Mouse (Mus musculus) heart, embryonic 12.5 days (tissue): Measurements from ENCODE around the gene Pdzd2. TPM values are rescaled to one million over a fixed set of nuclear protein-coding genes. Genes with fewer than 3 reads are reported as not detected.

ENCODE experiments used
- ATAC-seq: fragments of 200-750 bp; cut with Nextera tagmentation; 2 replicates; pipeline ENCODE4 v1.8.0; 2017; ENCODE audit warnings: moderate TSS enrichment, moderate library complexity; ENCODE audit not compliant: insufficient number of reproducible peaks, low FRiP score
- H3K27ac ChIP-seq: fragments of 300-500 bp; sonication (generic); 2 replicates; pipeline ENCODE4 v1.5.1; 2016; ENCODE audit warnings: mild to moderate bottlenecking, moderate library complexity; ENCODE audit not compliant: poor library complexity, severe bottlenecking
- H3K27me3 ChIP-seq: fragments of 300-500 bp; sonication (generic); replicated peaks from 2 replicates; pipeline ENCODE4 v1.6.1; 2016; ENCODE audit warnings: mild to moderate bottlenecking, moderate library complexity
- H3K36me3 ChIP-seq: fragments of 300-500 bp; sonication (generic); 2 replicates; pipeline ENCODE4 v1.6.1; 2016; ENCODE audit warnings: mild to moderate bottlenecking, moderate library complexity
- H3K4me1 ChIP-seq: fragments of 300-500 bp; sonication (generic); replicated peaks from 2 replicates; pipeline ENCODE4 v1.6.1; 2016; ENCODE audit warnings: mild to moderate bottlenecking
- H3K4me2 ChIP-seq: fragments of 300-500 bp; sonication (generic); 2 replicates; pipeline ENCODE4 v1.6.1; 2016; ENCODE audit warnings: mild to moderate bottlenecking, moderate library complexity
- H3K4me3 ChIP-seq: fragments of 300-500 bp; sonication (generic); 2 replicates; pipeline ENCODE4 v1.5.1; 2016; ENCODE audit warnings: mild to moderate bottlenecking
- H3K9ac ChIP-seq: fragments of 300-500 bp; sonication (generic); 2 replicates; pipeline ENCODE4 v1.6.1; 2016; ENCODE audit warnings: mild to moderate bottlenecking, moderate library complexity
- H3K9me3 ChIP-seq: fragments of 300-500 bp; sonication (generic); replicated peaks from 2 replicates; pipeline ENCODE4 v1.6.1; 2016; ENCODE audit warnings: mild to moderate bottlenecking, moderate library complexity
- WGBS: fragments of 180-500 bp; shearing (Covaris S2); methylation state at CpG from one replicate; pipeline ENCODE4 v1.1.7; 2016; 5-methylcytosine and 5-hydroxymethylcytosine counted together
- polyA plus RNA-seq: library from polyadenylated mRNA; unstranded; fragments of >200 nt; fragmentation: Nextera tagmentation; extraction: Ambion mirVana; gene quantifications from 2 replicates; pipeline ENCODE4 v1.2.1, GENCODE M21; 2016

The Pdzd2 gene
- polyA plus RNA-seq, 1 experiment from 2014 or later = 14.4 TPM

DNA sequence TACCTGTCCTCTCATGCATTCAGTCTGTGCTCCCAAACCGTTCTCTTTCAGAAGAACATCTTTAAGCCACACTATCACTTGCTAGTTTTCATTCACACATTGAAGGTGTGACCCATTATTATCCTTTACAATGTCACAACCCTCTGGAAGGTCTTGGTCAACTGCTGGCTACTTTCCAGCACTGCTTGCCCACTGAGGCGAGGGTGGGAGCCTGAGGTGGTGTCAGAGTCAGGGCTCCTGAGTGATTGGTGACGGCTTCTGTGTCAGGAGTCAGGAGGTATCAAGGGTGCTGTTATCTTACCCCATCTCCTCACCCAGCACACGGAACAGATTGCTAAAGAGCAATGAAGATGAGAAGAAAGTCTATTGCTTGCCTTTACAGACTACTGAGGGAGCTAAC, 267.1 kb downstream of the Pdzd2 start:
- Histone ChIP-seq H3K4me1 (no peaks in the 10 kb centered on the region), H3K27me3 (no peaks in the 10 kb centered on the region), H3K9ac (no peak overlapping the region), H3K4me2 (no peak overlapping the region), H3K4me3 (no peak overlapping the region), H3K27ac (no peak overlapping the region), H3K36me3 (no peaks in the 10 kb centered on the region), H3K9me3 (no peaks in the 10 kb centered on the region)
- ATAC-seq = no peak
- WGBS = 74% methylated on average over 4 of the region's 4 CpGs

DNA sequence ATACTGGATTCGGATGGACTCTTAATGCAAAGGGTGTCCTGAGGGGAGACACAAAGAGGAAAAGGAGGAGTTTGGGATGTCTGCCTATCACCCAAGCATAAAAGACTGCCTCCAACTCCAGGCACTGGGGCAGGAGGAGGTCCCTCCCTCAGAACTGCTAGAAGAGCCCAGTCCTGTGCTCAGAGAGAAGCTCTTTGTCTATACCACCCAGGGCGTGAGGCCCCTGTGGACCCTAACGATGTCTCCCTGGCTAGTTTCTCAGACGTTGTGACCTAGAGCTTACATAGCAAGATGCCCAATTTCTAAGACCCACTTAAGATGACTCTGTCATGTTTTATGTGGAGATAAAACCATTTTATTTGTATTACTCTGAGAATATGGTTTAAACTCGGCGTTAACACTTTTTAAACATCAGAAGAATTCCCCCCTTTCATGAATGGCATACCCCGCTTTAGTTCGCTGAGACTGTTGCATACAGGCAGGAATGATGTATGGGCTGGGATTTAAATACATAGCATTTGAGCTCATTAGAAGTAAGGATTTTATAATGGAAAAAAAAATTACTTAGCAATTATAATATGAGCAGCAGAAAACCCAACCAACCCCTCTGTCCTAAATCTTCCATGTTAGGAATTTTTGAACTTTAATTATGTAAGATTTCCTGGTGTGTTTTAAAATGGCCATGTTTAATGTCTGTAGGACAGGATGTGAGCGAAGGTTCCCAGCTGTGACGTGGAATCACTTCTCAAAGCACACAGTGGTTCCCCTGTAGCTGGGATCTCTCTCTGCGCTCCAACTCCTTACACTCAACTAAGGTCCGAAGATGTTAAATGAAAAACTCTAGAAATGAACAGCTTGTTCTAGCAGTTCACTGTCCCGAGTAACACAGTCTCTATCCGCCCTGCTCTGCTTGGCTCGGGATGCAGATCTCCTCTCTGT, 268.6 kb downstream of the Pdzd2 start:
- Histone ChIP-seq H3K27ac (no peak overlapping the region), H3K9me3 (no peaks in the 10 kb centered on the region)
- no peak for ATAC-seq

DNA sequence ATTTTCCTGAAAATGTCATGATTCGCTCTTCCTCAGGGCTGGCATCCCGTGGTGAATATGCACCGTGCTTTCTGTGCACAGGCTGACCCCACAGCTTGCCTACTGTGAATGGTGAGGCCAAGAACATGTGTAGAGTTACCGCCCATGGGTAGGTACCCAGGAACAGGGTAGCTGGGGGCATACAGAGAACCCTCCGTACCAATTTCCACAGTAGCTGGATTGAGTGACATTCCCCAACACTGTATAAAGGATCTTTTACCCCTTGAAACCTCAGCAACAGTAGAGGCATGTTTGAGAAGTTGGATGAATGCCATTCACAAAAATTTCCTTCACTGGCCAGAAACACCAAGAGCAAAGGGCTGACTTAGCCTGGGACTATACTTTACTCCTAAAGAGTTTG, 271.1 kb downstream of the Pdzd2 start:
- no peaks in the 10 kb centered on the region for H3K36me3 ChIP-seq
- no peak for ATAC-seq
- no peak overlapping the region for H3K4me2 ChIP-seq
- H3K27ac ChIP-seq = no peak overlapping the region
- 84% methylated on average over 5 of the region's 5 CpGs for WGBS
- H3K9me3 ChIP-seq = no peaks in the 10 kb centered on the region
- no peaks in the 10 kb centered on the region for H3K27me3 ChIP-seq
- no peak overlapping the region for H3K9ac ChIP-seq
- H3K4me3 ChIP-seq = no peak overlapping the region
- no peaks in the 10 kb centered on the region for H3K4me1 ChIP-seq

More for the DNA sequence above, 268.6 kb downstream of the Pdzd2 start:
- Histone ChIP-seq H3K4me2 (no peak overlapping the region), H3K9ac (no peak overlapping the region), H3K4me3 (no peak overlapping the region), H3K4me1 (no peaks in the 10 kb centered on the region), H3K36me3 (no peaks in the 10 kb centered on the region), H3K27me3 (no peaks in the 10 kb centered on the region)
- WGBS = 80% methylated on average over 15 of the region's 15 CpGs

DNA sequence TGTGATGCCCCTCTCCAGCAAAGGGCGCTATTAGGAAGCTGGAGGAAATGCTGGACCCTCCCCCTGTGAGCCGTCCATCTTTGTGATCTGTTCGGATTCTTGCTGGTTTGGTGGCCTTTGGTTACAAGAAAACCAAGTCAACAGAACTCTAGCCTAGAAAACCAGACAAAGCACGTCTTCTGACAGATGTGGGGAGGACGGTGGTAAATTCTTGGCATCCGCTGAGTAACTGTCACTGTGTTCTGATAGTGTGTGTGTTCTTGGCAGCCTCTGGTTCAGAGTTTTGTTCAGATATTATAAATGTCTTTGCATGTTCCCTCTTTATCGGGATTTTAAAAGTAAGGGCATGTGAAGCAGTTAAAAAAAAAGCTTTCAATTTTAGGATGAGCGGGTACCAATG, 274.0 kb downstream of the Pdzd2 start:
- Histone ChIP-seq H3K4me2 (no peak overlapping the region), H3K27me3 (no peaks in the 10 kb centered on the region), H3K36me3 (no peaks in the 10 kb centered on the region), H3K9ac (no peak overlapping the region), H3K4me1 (no peaks in the 10 kb centered on the region), H3K27ac (no peak overlapping the region), H3K9me3 (no peaks in the 10 kb centered on the region), H3K4me3 (no peak overlapping the region)
- WGBS = 81% methylated on average over 8 of the region's 8 CpGs
- no peak for ATAC-seq

DNA sequence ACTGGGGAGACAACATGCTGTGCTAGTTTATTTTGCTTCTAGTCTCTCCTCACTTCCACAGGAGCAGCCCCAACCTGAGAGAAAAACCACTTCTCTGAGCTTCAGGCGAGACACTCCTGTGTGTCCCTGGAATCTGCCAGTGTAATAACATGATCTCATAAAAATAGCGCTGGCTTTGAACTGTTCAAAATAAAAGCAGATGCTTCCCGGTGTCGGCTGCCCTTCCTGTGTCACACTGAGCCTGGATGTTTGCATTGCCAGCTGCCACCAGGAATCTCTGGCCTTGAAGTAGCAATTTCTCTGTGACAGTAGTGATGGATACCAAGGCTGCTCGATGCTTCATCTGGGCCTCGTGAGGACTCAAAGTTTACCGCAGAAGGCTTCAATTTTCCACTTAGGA, 282.9 kb downstream of the Pdzd2 start:
- no peak overlapping the region for H3K4me2 ChIP-seq
- WGBS = 23% methylated on average over 7 of the region's 7 CpGs
- H3K27ac ChIP-seq = no peak overlapping the region

DNA sequence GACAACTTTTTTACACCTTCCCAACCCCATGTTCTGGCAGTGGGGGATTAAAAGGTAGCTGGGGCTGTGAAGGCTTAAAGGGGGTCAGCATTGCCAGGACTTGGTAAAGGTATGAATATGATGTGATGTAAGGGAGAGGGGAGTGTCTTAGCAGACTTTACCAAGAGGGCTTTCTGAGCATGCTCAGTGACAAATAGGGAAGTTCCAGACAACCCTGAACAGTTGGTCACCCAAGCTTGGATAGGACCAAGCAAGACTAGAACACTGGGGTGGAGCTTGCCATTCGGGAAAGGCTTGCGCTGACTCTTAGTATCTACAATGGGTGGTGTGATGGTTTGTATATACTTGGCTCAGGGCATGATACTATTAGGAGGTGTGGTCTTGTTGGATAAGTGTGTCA, 286.4 kb downstream of the Pdzd2 start:
- H3K4me2 ChIP-seq = no peak overlapping the region
- no peak for ATAC-seq
- no peak overlapping the region for H3K27ac ChIP-seq
- no peak overlapping the region for H3K4me3 ChIP-seq
- H3K9me3 ChIP-seq = no peaks in the 10 kb centered on the region; the same call in 1 of the 2 replicates
- H3K36me3 ChIP-seq = 0 out of 2 replicates have a peak, but pooled peaks cover 5% of the 10 kb centered on the region
- H3K9ac ChIP-seq = no peak overlapping the region
- whole genome bisulfite sequencing = 88% methylated on average over 2 of the region's 2 CpGs
- H3K27me3 ChIP-seq = no peaks in the 10 kb centered on the region
- peaks cover 15% of the 10 kb centered on the region for H3K4me1 ChIP-seq

More for the DNA sequence above, 282.9 kb downstream of the Pdzd2 start:
- Histone ChIP-seq H3K4me3 (no peak overlapping the region), H3K27me3 (no peaks in the 10 kb centered on the region), H3K4me1 (peaks cover 10% of the 10 kb centered on the region), H3K9ac (no peak overlapping the region), H3K9me3 (no peaks in the 10 kb centered on the region; the same call in 1 of the 2 replicates), H3K36me3 (0 out of 2 replicates have a peak, but pooled peaks cover 5% of the 10 kb centered on the region)
- ATAC-seq = no peak

DNA sequence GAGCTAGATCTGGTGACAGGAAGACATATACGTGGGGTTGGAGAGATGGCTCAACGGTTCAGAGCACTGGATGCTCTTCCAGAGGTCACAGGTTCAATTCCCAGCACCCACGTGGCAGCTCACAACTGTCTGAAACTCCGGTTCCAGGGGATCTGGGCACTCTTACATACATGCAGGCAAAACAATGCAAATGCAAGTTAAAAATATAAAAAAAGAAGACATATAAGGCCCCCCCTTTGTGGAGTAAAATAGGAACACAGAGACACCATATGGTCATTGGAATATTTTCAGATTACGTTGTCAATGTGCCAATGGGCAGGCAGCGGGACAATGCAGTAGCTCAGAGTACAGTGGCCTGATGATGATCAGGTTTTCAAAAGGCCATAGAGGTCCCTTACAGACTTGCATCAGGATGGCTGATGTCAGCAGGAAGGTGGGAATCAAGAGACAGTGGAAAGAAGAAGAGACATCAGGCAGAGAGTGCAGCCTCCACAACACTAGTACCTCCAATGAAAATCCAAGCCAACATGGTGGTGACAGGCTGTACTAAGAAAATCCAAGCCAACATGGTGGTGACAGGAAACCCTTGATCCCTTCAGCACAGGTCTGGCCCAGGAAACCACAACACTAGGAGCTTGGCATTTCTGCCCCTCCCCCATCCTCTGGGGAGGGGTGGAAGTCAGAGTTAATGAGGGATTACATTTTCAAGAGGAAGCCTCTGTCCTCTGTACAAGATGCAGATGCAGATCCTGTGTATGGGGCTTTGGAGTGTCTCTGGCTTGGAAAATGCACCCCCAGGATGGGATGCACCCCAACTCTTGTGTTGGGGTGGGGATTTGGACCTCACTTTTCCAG, 287.4 kb downstream of the Pdzd2 start:
- Histone ChIP-seq H3K9me3 (no peaks in the 10 kb centered on the region; the same call in 1 of the 2 replicates), H3K27me3 (no peaks in the 10 kb centered on the region), H3K27ac (no peak overlapping the region), H3K4me1 (peaks cover 17% of the 10 kb centered on the region), H3K4me3 (no peak overlapping the region), H3K9ac (no peak overlapping the region), H3K4me2 (no peak overlapping the region), H3K36me3 (no peaks in the 10 kb centered on the region)
- ATAC-seq = no peak
- WGBS = 84% methylated on average over 6 of the region's 6 CpGs

DNA sequence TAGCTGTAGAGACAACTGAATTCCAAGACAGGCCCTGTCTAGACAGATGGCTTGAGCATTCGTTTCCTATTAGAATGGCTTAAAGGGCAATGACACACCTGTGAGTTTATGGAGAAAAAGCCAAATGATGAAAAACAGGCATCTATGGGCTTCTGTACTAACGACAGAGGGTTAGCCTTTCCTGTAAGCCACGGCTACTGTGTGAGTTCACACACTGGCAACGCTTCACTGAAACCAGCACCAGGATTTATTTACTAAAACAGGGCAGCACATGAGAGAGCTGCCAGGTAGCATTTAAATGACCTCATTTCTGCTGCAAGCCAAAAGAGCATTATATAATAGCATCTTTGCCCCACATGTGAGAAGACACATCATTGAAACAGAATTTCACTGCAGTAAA, 288.3 kb downstream of the Pdzd2 start:
- WGBS = 76% methylated on average over 4 of the region's 4 CpGs
- Histone ChIP-seq H3K36me3 (no peaks in the 10 kb centered on the region), H3K27ac (no peak overlapping the region), H3K9ac (no peak overlapping the region), H3K4me1 (peaks cover 14% of the 10 kb centered on the region), H3K4me3 (no peak overlapping the region), H3K9me3 (no peaks in the 10 kb centered on the region; the same call in 1 of the 2 replicates), H3K27me3 (no peaks in the 10 kb centered on the region), H3K4me2 (no peak overlapping the region)
- ATAC-seq = no peak

DNA sequence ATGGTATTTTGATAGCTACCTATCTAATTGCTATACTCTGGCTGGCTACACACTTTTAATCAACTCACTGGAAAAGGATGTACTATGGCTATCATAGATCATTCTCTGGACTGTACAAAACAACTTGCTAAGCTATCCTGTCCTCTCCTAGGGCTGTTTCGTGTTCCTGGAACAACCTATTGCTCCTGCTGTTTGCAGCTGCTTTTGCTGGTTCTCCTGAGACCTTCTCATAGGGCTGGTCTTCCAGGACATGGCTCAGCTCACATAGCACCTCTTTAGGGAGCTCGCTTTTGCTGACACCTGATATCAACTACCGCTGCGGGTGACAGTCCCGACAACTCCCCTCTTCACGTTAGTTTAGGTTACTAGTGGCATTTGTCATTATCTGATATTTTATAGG, 288.9 kb downstream of the Pdzd2 start:
- Histone ChIP-seq H3K27ac (no peak overlapping the region), H3K9me3 (no peaks in the 10 kb centered on the region; the same call in 1 of the 2 replicates), H3K27me3 (no peaks in the 10 kb centered on the region), H3K4me1 (peaks cover 14% of the 10 kb centered on the region), H3K4me3 (no peak overlapping the region), H3K4me2 (no peak overlapping the region), H3K9ac (no peak overlapping the region), H3K36me3 (no peaks in the 10 kb centered on the region)
- 56% methylated on average over 6 of the region's 6 CpGs for WGBS
- no peak for ATAC-seq

DNA sequence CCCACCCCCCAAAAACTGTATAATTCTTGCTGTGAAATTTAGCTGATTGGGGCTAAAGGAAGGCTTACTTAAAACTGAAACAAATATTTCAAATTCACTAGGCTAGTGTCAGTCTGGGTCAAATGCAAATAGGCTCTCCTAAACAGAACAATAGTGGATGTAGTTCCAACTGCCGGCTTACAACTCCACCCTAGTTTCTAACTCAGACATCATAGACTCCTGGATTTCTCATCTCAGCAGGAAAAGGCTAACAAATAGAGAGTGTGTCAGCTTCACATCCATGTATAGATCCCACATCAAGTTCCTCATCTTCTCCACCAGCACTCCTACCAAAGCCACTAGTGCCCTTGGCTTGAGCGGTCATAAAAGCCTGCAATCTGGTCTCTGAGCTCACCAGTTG, 290.4 kb downstream of the Pdzd2 start:
- Histone ChIP-seq H3K4me2 (no peak overlapping the region), H3K27me3 (no peaks in the 10 kb centered on the region), H3K4me3 (no peak overlapping the region), H3K27ac (no peak overlapping the region), H3K9ac (no peak overlapping the region), H3K4me1 (peaks cover 18% of the 10 kb centered on the region), H3K36me3 (no peaks in the 10 kb centered on the region), H3K9me3 (no peaks in the 10 kb centered on the region; the same call in 1 of the 2 replicates)
- no peak for ATAC-seq
- 87% methylated on average over 2 of the region's 2 CpGs for WGBS

DNA sequence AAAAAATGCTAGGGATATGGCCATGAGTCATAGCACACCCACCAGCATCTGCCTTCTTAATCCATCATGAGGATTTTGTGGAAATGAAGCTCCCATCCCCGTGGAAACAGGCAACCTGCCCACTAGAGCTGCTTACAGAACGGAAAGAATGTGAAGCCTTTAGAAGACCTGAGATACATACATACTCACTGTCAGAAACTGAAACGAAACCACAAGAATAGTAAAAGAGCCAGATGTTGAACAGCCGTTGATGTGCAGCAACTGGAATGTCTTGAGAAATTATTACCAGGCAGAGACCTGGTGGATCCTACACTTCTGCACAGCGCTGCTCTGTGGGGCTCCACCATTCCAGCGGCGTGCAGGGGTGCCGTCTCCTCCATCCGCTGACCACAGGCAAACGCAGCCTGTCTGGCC, 292.7 kb downstream of the Pdzd2 start:
- WGBS = 71% methylated on average over 10 of the region's 10 CpGs
- Histone ChIP-seq H3K27ac (no peak overlapping the region), H3K4me2 (no peak overlapping the region)

More for the DNA sequence above, 292.7 kb downstream of the Pdzd2 start:
- no peaks in the 10 kb centered on the region for H3K9me3 ChIP-seq
- H3K36me3 ChIP-seq = no peaks in the 10 kb centered on the region
- no peaks in the 10 kb centered on the region for H3K27me3 ChIP-seq
- no peak for ATAC-seq
- H3K9ac ChIP-seq = no peak overlapping the region
- H3K4me1 ChIP-seq = peaks cover 23% of the 10 kb centered on the region
- no peak overlapping the region for H3K4me3 ChIP-seq
